Mouse (Mus musculus) bone marrow macrophage, adult 2 months (primary cell): ENCODE results near the gene Gm10153.

Experiments
- CTCF ChIP-seq: IDR thresholded peaks from 2 replicates; pipeline ENCODE4 v1.5.1; 2012; ENCODE audit warnings: low read depth, mild to moderate bottlenecking, low read length, moderate library complexity
- POLR2A ChIP-seq: IDR thresholded peaks from 2 replicates; pipeline ENCODE4 v1.6.1; 2012; ENCODE audit warnings: mild to moderate bottlenecking, low read depth, low read length, borderline replicate concordance

- TF ChIP-seq CTCF (no peak), POLR2A (no peak)
Measured at GRCm38 (mm10) chr7:142190289-142190688, at the start of gene Gm10153.
